Mouse (Mus musculus): ENCODE results near the gene Inafm1.

Gene Inafm1

DNA sequence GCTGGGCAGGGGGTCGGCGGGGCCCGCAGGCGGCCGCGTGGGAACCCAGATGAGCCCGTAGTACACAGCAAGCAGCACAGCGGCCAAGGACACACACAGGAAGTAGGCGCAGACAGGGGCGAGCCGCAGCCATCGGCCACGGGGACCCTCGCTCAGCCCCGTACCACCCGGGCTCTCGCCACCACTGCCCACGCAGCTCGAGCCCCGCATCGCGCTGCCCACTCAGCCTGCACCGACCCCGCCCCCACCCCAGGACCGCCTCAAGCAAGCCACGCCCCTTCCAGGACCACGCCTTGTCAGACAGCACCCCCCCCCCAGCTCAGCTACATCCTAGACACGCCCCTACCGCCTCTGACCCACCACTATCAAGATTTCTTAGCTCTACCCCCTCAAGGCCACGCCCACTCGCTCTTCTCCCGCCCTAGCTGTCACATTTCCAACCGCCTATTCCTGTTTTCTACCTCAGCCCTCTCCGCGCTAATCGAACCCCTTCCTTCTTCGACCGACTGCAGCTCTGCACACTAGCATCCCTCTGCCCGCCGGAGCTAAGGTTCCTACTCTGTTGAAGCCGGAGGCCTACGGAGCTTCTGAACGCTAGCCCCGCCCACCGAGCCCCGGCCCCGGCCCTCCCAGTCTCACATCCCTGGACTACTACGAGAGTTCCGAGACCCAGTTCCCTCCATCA is at the start of gene Inafm1:
Gene Inafm1 (minus strand): TSS at position 537 of the 685 bp plus-strand sequence.
- ChIA-PET POLR2A (interaction anchor here (0.6 to 5.6 kb wide), 60 partner anchors 9 to 351 kb away, joined by 3 to 127 read pairs (median 4); partner anchors contain the start of genes Ccdc9 (in 3 of the 4), Kptn (in 3 of the 4), Napa (in 3 of the 4) and Arhgap35 (in 1 of the 4)), CTCF (interaction anchor here (0.5 to 3.6 kb wide), 40 partner anchors 9 to 361 kb away, joined by 3 to 36 read pairs (median 4); partner anchors contain the start of genes Napa (in 2 of the 4), Bicra (in 1 of the 4), Ccdc9 (in 1 of the 4) and Kptn (in 1 of the 4))

DNA sequence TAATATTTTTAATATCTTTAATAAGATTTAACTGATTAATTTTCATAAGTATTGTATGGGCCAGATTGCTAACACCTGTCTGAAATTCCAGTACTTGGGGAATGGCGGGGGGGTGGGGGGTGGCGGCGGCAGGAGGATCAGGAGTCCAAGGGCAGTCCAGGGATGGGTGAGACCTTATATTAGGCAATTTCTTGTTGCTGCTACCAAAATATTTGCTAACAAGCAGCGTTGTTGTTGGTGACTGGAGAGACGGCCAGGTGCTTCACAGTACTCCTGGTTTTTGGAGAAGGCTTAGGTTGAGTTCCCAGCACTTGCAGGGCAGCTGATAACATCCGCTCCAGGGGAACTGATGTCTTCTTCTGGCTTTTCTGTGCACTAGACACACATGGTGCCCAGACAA is 47.1 kb upstream of the Inafm1 start:
- ChIA-PET CTCF (no interaction called here), POLR2A (interaction anchor here in 1 of 4 experiments (1.7 kb wide), 1 partner anchor 25 kb away, joined by 11 read pairs; no protein-coding TSS in a partner anchor)

DNA sequence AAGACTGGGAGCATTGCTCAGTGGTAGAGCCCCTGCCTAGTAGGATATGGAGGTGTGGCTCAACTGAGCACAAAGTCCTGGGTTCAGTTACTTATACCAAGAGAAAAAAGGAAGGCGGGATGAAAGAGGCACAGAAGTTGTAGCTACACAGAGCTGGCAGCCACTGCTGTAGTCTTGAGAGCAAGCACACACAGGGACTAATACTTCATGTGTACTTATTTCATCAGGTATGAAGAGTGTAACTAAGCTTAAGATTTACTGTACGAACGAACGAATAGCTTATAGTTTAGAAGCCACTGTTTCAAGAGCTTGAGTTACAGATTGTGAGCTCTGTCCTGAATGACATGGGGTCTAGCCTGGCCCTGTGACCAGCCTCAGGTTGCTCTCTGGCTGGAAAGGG is 45.8 kb upstream of the Inafm1 start:
- ChIA-PET POLR2A (interaction anchor here in 3 of 4 experiments (0.7 to 4.6 kb wide), 9 partner anchors 8 to 62 kb away, joined by 3 to 15 read pairs (median 4); no protein-coding TSS in a partner anchor), CTCF (interaction anchor here in 2 of 4 experiments (0.6 to 2.1 kb wide), 4 partner anchors 24 to 309 kb away, joined by 3 to 10 read pairs (median 4); no protein-coding TSS in a partner anchor)

DNA sequence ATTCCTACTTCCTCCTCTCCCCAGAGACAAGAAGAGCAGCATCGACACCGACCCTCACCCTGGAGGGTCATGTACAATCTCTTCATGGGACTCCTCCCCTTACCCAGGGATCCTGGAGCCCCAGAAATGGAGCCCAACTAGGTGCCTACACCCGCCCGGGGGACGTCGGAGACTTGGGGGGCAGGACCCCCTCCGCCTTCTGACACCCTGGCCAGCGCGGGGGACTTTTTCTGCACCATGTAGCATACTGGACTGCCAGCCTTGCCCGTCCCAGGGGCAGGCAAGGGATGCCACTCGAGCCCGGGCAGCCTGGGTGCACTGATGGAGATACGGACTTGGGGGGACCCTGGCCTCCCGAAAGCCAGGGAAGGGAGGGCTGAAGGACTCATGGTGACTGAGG is 43.7 kb upstream of the Inafm1 start:
- ChIA-PET CTCF (no interaction called here), POLR2A (interaction anchor here in 2 of 4 experiments (1.2 to 6.6 kb wide), 5 partner anchors 10 to 82 kb away, joined by 3 to 48 read pairs (median 9); partner anchors contain the start of gene Ccdc9 (in 1 of the 2))

DNA sequence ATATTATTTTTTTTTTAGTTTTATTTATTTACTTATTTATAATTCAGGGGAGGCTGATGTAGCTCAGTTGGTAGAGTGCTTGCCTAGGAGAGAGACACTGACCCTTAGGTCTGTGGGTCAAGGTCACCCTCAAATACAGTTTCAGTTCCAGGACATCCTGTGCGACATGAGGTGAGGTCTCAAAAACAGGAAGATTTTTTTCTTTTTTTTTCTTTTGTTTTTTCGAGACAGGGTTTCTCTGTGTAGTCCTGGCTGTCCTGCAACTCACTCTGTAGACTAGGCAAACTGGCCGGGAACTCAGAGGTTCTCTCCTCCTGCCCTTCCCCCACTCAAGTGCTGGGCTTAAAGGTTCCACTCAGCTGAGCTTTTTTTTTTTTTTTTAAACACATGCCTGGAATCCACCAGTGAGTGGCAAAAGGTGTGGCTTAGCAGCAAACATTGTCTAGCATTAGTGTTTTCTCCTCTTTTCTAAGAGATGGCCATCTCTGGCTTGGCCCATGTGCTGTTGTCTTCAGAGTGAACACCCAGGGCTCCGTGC is 41.9 kb upstream of the Inafm1 start:
- CTCF ChIA-PET, result interaction anchor here in 2 of 4 experiments (2.7 to 3.8 kb wide), 3 partner anchors 11 to 21 kb away, joined by 11 to 28 read pairs (median 12); no protein-coding TSS in a partner anchor
- POLR2A ChIA-PET, result interaction anchor here in 2 of 4 experiments (0.7 to 8.9 kb wide), 17 partner anchors 9 to 89 kb away, joined by 3 to 111 read pairs (median 9); partner anchors contain the start of genes Ccdc9 (in 2 of the 2), Inafm1 (in 1 of the 2) and Zc3h4 (in 1 of the 2)

DNA sequence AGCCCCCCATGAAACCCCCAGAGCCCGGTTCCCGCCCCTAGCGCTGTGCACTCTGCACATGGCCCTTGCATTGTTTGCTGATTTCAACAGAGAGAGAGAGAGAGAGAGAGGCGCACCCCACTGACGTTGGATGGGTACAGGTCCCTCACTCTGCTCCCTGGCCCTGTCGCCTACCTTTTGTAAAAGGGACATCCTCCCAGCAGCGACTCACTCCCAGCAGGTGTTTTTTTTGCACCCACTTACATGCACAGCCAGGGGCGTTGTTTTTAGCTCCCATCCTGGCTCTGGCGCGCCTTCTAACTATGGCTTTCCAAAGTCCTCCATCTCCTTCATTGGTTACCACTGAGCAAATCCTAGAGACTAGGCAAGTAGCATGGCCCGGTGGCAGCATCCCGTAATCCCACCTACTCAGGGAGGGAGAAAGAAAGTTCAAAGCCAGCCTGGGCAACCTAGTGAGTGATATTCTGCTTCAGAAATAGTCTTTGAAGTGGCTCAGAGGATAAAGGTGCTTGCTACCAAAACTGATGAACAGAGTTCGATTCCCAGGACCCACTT is 40.9 kb upstream of the Inafm1 start:
- CTCF ChIA-PET, result interaction anchor here in 3 of 4 experiments (0.6 to 3.8 kb wide), 8 partner anchors 12 to 310 kb away, joined by 3 to 28 read pairs (median 12); no protein-coding TSS in a partner anchor
- POLR2A ChIA-PET, result interaction anchor here (0.5 to 8.9 kb wide), 44 partner anchors 8 to 476 kb away, joined by 3 to 111 read pairs (median 5); partner anchors contain the start of genes Inafm1 (in 3 of the 4), Ccdc9 (in 2 of the 4), Napa (in 1 of the 4) and Slc8a2 (in 1 of the 4)

DNA sequence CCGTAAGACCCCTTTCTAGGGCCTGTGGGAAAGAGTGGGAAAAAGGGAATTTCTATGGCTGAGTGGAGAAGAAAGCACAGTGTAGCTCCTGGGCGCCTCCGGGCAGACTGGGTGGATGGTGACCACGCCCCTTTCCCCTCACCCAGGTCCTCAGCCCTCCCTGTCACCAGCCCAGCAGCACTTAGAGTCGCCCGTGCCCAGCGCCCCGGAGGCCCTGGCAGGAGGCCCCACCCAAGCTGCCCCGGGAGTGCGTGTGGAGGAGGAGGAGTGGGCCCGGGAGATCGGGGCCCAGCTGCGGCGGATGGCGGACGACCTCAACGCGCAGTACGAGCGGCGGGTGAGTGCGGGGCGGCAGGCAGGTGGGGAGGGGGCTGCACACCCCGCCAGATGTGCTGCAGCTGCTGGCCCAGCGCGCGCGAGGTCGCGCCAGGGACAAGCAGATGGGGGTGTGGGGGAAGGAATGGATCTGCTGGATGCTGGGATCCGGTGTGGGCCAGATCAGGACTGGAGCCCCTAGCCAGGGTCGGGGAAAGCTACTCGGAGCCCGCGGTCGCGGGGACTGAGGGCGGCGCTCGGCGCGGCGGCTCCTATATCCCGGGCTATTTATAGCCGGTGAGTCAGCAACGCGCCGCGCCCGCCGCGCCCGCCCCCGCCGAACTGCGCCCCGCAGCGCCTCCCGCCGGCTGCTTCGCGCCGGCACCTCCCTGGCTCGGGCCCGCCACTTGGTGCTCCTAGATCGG is 40.2 kb upstream of the Inafm1 start:
- ChIA-PET POLR2A (interaction anchor here (0.5 to 8.9 kb wide), 63 partner anchors 9 to 475 kb away, joined by 3 to 111 read pairs (median 4); partner anchors contain the start of genes Inafm1 (in 3 of the 4), Ccdc9 (in 2 of the 4), Sae1 (in 2 of the 4) and Napa (in 1 of the 4)), CTCF (interaction anchor here (0.6 to 3.8 kb wide), 12 partner anchors 12 to 311 kb away, joined by 3 to 28 read pairs (median 6); partner anchors contain the start of gene Arhgap35 (in 1 of the 4))

DNA sequence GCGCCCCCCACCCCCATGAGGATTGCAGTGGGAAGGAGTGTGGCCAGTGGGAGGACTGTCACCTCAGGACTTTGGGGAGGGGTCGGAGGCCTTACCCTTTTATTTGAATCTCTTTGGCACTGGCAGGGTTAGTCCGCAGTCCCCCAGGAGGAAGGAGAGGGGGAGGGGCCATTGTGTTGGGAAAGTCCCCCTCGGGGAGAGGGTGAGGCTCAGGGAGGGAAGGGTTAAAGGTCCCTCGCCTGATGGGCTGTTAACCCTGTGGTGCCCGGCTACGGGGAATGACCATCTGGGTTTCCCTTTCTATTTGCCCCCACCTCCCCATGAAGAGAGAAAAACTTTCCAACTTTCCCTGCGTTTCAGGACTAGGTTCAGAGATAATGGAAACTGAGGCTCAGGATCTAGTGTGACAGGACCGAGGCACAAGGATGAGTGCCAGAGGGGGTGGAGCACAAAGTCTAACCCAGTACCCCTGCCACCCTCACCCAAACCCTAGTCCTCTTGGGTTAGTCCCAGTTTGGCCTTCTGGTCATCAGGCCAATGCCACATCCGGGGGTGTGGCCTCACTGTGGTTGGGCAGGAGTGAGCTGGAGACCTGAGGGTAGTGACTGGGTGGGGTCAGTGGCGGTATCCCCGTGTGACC is 39.4 kb upstream of the Inafm1 start:
- ChIA-PET POLR2A (interaction anchor here (0.6 to 8.9 kb wide), 51 partner anchors 10 to 306 kb away, joined by 3 to 111 read pairs (median 5); partner anchors contain the start of genes Ccdc9 (in 3 of the 4), Sae1 (in 2 of the 4), Inafm1 (in 1 of the 4) and Slc8a2 (in 1 of the 4)), CTCF (interaction anchor here (0.6 to 3.8 kb wide), 10 partner anchors 13 to 150 kb away, joined by 3 to 28 read pairs (median 10); no protein-coding TSS in a partner anchor)

DNA sequence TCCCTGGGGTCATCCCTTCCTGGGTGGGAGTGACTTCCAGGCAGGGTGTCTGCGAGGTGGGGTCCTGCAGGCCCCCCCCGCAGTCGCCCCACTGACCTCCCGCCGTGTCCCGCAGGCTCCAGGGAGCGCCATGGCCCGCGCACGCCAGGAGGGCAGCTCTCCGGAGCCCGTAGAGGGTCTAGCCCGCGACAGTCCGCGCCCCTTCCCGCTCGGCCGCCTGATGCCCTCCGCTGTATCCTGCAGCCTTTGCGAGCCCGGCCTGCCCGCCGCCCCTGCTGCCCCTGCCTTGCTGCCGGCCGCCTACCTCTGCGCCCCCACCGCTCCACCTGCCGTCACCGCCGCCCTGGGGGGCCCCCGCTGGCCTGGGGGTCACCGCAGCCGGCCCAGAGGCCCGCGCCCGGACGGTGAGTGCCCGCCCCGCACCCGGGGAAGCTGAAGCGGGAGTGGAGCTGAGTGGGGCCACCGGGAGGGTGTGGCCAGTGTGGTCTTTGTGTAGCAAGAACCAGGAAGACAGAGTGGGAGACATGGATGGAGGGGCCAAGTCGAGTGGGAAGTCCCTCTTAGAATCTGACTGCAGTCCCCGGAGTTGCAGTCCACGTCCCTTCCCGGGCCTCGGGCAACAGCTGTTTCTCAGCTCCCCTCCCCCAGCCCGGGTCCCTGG is 38.7 kb upstream of the Inafm1 start:
- POLR2A ChIA-PET, result interaction anchor here (0.6 to 8.9 kb wide), 19 partner anchors 11 to 135 kb away, joined by 3 to 111 read pairs (median 8); partner anchors contain the start of genes Ccdc9 (in 1 of the 4) and Sae1 (in 1 of the 4)
- CTCF ChIA-PET, result interaction anchor here in 2 of 4 experiments (0.6 to 3.8 kb wide), 4 partner anchors 14 to 49 kb away, joined by 12 to 28 read pairs (median 13); partner anchors contain the start of gene Inafm1 (in 1 of the 2)

DNA sequence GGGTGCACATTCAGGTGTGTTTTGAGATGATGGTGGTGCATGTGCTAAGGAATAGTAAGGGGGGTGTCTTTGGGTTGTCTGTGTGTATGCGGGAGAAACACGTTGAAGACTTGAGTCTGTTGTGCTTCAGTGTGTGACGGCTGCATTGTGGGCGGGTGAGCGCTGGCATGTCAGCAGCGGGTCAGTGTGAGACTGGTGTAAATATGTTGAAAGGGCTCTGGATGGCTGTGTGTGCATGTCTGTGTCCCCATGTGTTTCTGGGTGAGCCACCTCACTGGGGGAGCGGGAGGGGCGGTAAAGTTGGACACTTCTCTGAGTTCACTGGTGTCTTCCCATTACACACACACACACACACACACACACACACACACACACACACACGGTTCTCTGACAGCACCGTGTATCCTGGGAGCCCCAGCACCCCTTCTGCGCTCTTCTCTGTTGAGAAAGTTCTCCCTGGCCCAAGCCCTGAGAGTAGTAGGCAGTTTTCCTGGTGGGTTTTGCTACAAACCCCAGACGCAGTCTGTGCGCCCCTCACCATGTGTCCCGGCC is 38.1 kb upstream of the Inafm1 start:
- ChIA-PET POLR2A (interaction anchor here in 3 of 4 experiments (0.6 to 8.9 kb wide), 24 partner anchors 10 to 304 kb away, joined by 3 to 111 read pairs (median 8); partner anchors contain the start of genes Ccdc9 (in 2 of the 3), Arhgap35 (in 1 of the 3), Napa (in 1 of the 3) and Sae1 (in 1 of the 3)), CTCF (interaction anchor here in 2 of 4 experiments (0.5 to 3.8 kb wide), 5 partner anchors 16 to 142 kb away, joined by 3 to 28 read pairs (median 12); partner anchors contain the start of gene Inafm1 (in 1 of the 2))

DNA sequence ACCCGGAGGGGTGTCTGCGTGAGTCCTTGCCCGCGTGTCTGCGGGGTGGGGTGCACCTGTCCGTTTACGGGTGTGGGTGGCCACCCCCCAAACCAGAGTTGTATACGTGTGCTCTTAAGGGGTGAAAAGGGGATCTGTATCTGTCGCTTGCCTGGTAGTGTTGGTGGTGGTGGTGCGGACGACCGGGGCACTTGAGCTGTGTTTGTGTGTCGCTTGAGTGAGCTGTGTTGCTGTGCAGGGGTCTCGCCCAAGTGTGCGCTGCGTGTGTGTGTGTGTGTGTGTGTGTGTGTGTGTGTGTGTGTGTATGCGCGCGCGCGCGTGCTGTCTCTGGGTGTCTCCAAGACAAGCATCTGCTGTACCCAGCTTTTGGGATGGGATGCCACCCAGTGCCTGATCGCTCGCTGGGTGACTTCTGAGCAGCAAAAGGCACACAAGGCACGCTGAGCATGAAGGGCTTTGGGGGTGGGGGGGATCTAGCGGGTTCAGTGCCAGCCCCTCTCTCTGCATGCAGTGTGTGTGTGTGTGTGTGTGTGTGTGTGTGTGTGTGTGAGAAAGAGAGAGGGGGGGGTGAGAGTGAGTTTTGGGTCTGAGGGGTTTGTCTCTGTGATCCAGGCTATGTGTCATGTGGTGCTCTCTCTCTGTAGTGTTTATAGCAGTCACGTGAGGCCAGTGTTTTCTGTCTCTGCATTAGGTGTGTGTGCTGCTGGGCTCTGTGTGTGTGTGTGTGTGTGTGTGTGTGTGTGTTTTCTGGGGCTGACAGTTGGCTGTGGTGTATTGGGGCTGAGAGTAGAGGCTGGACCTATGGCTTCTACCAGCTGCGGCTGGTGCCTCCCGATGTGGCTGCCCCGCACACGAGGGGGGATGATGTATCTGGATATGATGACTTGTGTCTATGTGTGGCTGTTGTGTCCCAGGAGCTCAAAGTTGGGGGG is 37.4 kb upstream of the Inafm1 start:
- CTCF ChIA-PET, result interaction anchor here (0.5 to 4.2 kb wide), 19 partner anchors 11 to 213 kb away, joined by 3 to 32 read pairs (median 4); partner anchors contain the start of gene Inafm1 (in 2 of the 4)

DNA sequence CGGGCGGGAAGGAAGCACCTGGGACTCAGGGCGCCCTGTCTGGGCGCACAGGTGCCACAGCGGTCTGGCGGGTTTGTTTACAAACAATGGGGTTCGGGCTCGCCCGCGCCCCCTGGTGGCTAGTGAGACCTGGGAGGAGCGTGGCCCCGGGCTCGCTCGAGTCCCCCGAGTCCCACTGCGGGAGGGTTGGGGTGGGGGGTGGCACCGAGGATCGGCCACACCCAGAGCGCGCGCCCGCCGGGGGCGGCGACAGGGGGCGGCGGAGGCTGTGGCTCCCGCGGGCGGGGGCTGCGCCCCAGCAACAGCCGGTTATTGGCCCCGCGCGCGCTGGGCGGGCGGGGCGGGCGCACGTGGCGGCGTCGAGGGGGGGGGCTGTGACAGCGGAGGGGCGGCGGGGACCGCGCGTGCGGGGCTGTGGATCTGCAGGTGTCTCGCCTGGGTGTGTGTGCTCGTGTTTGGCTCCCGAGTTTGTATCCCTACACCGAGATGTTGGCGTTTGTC is 36.7 kb upstream of the Inafm1 start:
- ChIA-PET POLR2A (interaction anchor here in 3 of 4 experiments (0.5 to 8.9 kb wide), 29 partner anchors 8 to 305 kb away, joined by 3 to 111 read pairs (median 4); partner anchors contain the start of genes Arhgap35 (in 1 of the 3), Ccdc9 (in 1 of the 3), Inafm1 (in 1 of the 3) and Slc8a2 (in 1 of the 3)), CTCF (interaction anchor here (0.6 to 4.2 kb wide), 13 partner anchors 11 to 487 kb away, joined by 3 to 32 read pairs (median 6); partner anchors contain the start of gene Inafm1 (in 1 of the 4))

More for the DNA sequence above, 37.4 kb upstream of the Inafm1 start:
- POLR2A ChIA-PET, result interaction anchor here in 3 of 4 experiments (0.5 to 8.9 kb wide), 33 partner anchors 9 to 304 kb away, joined by 3 to 111 read pairs (median 4); partner anchors contain the start of genes Ccdc9 (in 2 of the 3), Arhgap35 (in 1 of the 3), Inafm1 (in 1 of the 3) and Napa (in 1 of the 3)

DNA sequence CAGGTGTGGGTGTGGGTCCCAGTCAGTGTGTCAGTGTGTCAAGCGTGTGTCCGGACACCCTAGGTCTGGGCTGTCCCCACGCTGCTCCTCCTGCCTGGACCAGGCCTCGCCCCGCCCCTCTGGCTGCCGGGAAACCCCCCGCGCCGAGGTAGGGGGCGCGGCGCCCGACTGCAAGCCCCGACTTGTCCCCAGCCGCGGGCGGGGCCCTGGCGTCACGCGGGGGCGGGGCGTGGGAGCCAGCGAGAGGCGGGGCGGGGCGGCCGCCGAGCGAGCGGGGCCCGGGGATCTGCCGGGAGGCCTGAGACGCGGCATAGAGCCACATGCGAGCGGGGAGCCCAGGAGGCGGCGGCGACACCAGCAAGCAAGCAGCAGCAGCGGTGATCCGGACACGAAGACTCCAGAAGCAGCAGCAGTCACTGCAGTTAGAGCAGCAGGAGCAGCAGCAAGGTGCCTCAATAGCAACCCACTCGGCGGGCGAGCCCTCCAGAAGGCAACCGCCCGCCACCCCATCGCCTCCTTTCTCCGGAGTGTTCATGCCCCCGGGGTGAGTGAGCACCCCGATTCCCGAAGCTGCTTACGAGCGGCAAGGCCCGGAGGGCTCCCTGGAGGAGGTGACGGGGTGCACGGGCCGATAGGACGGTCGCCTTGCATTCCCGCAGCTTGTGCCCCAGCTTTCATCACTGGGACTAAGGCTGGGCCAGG is 36.1 kb upstream of the Inafm1 start:
- POLR2A ChIA-PET, result interaction anchor here in 3 of 4 experiments (0.6 to 8.9 kb wide), 22 partner anchors 8 to 166 kb away, joined by 3 to 111 read pairs (median 5); partner anchors contain the start of genes Ccdc9 (in 1 of the 3), Inafm1 (in 1 of the 3) and Zc3h4 (in 1 of the 3)
- CTCF ChIA-PET, result interaction anchor here in 3 of 4 experiments (0.7 to 4.2 kb wide), 5 partner anchors 15 to 487 kb away, joined by 4 to 32 read pairs (median 7); no protein-coding TSS in a partner anchor

All from embryonic stem cell, embryonic (primary cell).